Mouse (Mus musculus): ENCODE data around the gene Adam21. TPM values are rescaled to one million over a fixed set of nuclear protein-coding genes. Genes with fewer than 3 reads are reported as not detected.
"Not testable (repeated sequence)": the region's sequence is repeated elsewhere in the genome, so short reads cannot be mapped to it uniquely, and the experiment has no call there.

Gene Adam21
- polyA plus RNA-seq, 1 experiment: 0.38 TPM

DNA sequence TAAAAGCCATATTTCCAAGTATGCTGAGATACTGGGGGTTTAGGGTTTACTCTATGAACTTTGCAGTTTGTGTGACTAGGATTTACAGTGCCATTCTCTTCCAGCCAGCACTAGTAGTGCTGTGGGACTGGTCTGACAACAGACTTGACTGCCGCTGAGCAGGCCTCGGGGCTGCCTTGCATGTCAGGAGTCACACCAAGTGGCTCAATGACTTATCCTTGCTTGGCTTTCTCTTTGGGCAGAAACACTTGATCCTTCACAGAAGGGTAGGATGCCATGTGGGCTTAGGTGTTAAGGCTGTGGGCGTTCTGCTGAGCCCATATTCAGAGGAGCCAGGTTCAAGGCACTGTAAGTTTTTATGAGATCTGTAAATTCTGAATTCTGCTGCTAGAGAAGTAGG lies 19.0 kb downstream of the Adam21 start:
- H3K27ac ChIP-seq (ENCODE audit: insufficient read depth, low read length): no peak overlapping the region
- no peak for TF ChIP-seq CTCF (IDR thresholded peaks at IDR 0.05; ENCODE audit: extremely low read depth, insufficient read depth, low read length)
- TF ChIP-seq POLR2A (IDR thresholded peaks at IDR 0.05; ENCODE audit: extremely low read depth, insufficient read depth, low read length): no peak
- no peaks in the 10 kb centered on the region for H3K4me1 ChIP-seq (ENCODE audit: control insufficient read depth, insufficient read depth, low read length)
- no peak overlapping the region for H3K4me3 ChIP-seq (ENCODE audit: insufficient read depth, low read length)

DNA sequence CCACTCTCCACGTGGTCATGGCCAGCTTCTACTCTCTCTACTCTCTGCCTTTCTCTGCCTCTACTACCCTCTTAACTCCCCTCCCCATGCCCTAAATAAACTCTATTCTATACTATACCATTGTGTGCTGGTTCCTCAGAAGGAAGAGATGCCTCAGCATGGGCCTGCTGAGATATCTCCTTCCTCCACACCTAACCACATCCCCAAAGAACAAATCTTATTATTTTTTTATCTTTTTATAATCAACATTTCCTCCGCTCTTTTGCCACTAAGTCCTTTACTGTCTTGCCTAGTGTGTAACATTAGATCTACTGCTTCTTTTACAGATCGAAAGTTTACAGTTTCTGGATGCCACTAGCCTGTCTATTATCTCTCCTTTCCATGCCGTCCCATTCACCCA lies 21.1 kb downstream of the Adam21 start:
- H3K27ac ChIP-seq (ENCODE audit: insufficient read depth, low read length): no peak overlapping the region
- H3K4me1 ChIP-seq (ENCODE audit: control insufficient read depth, insufficient read depth, low read length): no peaks in the 10 kb centered on the region
- TF ChIP-seq POLR2A (IDR thresholded peaks at IDR 0.05; ENCODE audit: extremely low read depth, insufficient read depth, low read length): no peak
- TF ChIP-seq CTCF (IDR thresholded peaks at IDR 0.05; ENCODE audit: extremely low read depth, insufficient read depth, low read length): no peak
- no peak overlapping the region for H3K4me3 ChIP-seq (ENCODE audit: insufficient read depth, low read length)

DNA sequence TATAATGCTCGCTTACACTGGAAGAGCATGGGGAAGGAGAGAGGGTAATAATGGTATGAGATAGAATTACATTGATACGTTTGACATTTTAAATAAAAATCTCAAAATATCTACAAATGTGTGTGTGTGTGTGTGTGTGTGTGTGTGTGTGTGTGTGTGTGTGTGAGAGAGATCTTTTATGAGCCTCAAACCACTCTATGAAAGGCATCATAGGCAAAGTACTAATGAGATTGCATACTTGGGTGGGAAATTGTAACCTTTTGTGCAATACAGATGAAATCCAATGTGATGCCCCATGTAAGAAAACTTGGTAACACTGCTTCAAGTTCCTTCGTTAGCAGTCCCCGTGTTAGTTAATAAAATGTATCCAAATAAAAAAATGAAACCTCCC lies 35.2 kb downstream of the Adam21 start:
- Histone ChIP-seq H3K4me3 (ENCODE audit: insufficient read depth, low read length) (peak overlapping the region; percentile 91), H3K4me1 (ENCODE audit: control insufficient read depth, insufficient read depth, low read length) (peaks cover 2% of the 10 kb centered on the region; the same call in 1 of the 2 replicates), H3K27ac (ENCODE audit: insufficient read depth, low read length) (no peak overlapping the region)
- TF ChIP-seq CTCF (IDR thresholded peaks at IDR 0.05; ENCODE audit: extremely low read depth, insufficient read depth, low read length) (no peak), POLR2A (IDR thresholded peaks at IDR 0.05; ENCODE audit: extremely low read depth, insufficient read depth, low read length) (no peak)

DNA sequence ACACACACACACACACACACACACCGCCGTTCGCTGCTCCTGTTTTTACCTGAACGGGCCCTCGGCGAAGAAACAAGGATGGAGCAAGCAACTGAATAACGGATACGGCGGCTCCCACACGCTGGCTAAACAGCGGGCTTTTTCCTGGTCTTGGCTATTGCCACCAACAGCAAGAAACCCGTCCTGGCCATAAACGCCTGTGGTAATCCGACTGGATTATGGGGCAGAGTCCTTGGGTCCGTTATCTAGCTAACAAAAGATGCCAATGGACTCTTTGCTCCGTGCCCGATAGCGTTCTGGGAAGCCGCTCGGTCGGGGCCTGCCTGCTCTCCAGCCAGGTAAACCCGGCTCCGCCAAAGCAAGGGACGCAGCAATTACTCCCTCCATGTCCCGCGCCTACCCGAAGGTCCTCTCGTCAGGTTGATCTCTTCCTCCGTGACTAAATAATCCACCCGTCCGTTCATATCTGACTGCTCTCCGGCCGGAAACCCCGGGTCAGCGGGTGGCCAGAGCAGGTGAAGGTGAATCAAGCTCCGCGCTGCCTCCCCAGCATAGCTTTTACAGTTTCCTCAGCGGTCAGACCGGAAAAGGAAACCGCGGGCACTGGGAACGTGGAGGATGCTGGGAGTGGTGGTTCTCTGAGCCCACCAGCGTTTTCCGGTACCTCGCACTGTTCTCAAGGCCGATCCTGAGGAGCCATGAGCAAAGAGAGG lies 35.8 kb downstream of the Adam21 start, which contains the start of the genes Gm20498 and Synj2bp:
Gene Gm20498, minus strand, starts transcription at position 590 of the 713 bp plus-strand sequence.
Gene Synj2bp, minus strand, starts transcription at position 596 of the 713 bp plus-strand sequence.
- no peak for TF ChIP-seq CTCF (IDR thresholded peaks at IDR 0.05; ENCODE audit: extremely low read depth, insufficient read depth, low read length)
- peak; percentile 86 for TF ChIP-seq POLR2A (IDR thresholded peaks at IDR 0.05; ENCODE audit: extremely low read depth, insufficient read depth, low read length)
- Histone ChIP-seq H3K27ac (ENCODE audit: insufficient read depth, low read length) (no peak within 1 kb of the TSS), H3K4me1 (ENCODE audit: control insufficient read depth, insufficient read depth, low read length) (peaks cover 2% of the 10 kb centered on the region; the same call in 1 of the 2 replicates), H3K4me3 (ENCODE audit: insufficient read depth, low read length) (peak within 1 kb of the TSS; percentile 91)

DNA sequence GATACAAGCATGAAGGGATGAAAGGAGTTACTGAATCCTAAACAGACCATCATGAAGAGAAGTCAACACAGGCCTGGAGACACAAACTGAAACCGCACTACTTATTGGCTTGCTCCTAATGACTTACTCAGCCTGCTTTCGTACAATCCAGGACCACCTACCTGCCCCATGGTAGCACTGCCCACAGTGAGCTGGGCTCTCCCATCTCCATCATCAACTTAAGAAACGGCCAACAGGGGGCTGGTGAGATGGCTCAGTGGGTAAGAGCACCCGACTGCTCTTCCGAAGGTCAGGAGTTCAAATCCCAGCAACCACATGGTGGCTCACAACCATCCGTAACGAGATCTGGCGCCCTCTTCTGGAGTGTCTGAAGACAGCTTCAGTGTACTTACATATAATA lies 37.7 kb downstream of the Adam21 start:
- H3K4me1 ChIP-seq (ENCODE audit: control insufficient read depth, insufficient read depth, low read length); H3K4me3 ChIP-seq (ENCODE audit: insufficient read depth, low read length); H3K27ac ChIP-seq (ENCODE audit: insufficient read depth, low read length): not testable (repeated sequence)

Other genes starting within 250 kb of the Adam21 start
- 9.3 and 9.8 TPM in 2 replicates for gene Slc8a3, start 235.3 kb downstream of the Adam21 start, polyA plus RNA-seq (2012; rRNA removed)
- gene Gm4787, start 189.0 kb downstream of the Adam21 start, polyA plus RNA-seq (2012; rRNA removed): 2.1 and 2.2 TPM in 2 replicates
- 1.3 and 1.5 TPM in 2 replicates for gene Adam4, start 146.5 kb downstream of the Adam21 start, polyA plus RNA-seq (2012; rRNA removed)
- gene Cox16, start 83.3 kb downstream of the Adam21 start, polyA plus RNA-seq (2012; rRNA removed): 54.1 and 71.7 TPM in 2 replicates
- 25.9 and 27.3 TPM in 2 replicates for gene Gm20498, start 35.6 kb downstream of the Adam21 start, polyA plus RNA-seq (2012; rRNA removed)
- gene Synj2bp, start 35.6 kb downstream of the Adam21 start, polyA plus RNA-seq (2012; rRNA removed): 24.7 and 24.8 TPM in 2 replicates
- 30.3 and 34.0 TPM in 2 replicates for gene Med6, start 26.5 kb upstream of the Adam21 start, polyA plus RNA-seq (2012; rRNA removed)
- gene Ttc9, start 62.8 kb upstream of the Adam21 start, polyA plus RNA-seq (2012; rRNA removed): 30.2 and 32.4 TPM in 2 replicates
- gene Map3k9, start 212.7 kb upstream of the Adam21 start, polyA plus RNA-seq (2012; rRNA removed): 18.3 and 19.1 TPM in 2 replicates